Mouse (Mus musculus) cerebellum, adult 2 months (tissue): ENCODE results near the gene Cyp4f13.
A peak's percentile ranks its signal among the peaks of the same experiment; 100 is the strongest.

Experiments used
- CTCF ChIP-seq: fragments of 200-500 bp; IDR thresholded peaks from 2 replicates; pipeline ENCODE4 v1.5.1; 2011; ENCODE audit warnings: low read depth, mild to moderate bottlenecking, control low read depth, low read length, moderate library complexity, borderline replicate concordance; ENCODE audit not compliant: insufficient read depth
- POLR2A ChIP-seq: fragments of 200-500 bp; IDR thresholded peaks from 2 replicates; pipeline ENCODE4 v1.6.1; 2011; ENCODE audit warnings: low read length, control low read depth, borderline replicate concordance; ENCODE audit not compliant: insufficient read depth

GRCm38 (mm10) chr17:32917131-32917530 lies 30.1 kb downstream of the Cyp4f13 start, which contains the start of gene Cyp4f14:
- no peak for TF ChIP-seq CTCF
- TF ChIP-seq POLR2A = 0 out of 2 replicates have a peak, but pooled peaks have one; percentile 33
